Mouse (Mus musculus): ENCODE results near the gene Ric8a.

- no peak for TF ChIP-seq CTCF (IDR thresholded peaks at IDR 0.05)
- TF ChIP-seq EP300 (IDR thresholded peaks at IDR 0.05) = peak; percentile 59
Measured at GRCm38 (mm10) chr7:140856785-140857549, at the start of gene Ric8a.

Measured in lung, postnatal 0 days (tissue).